Mouse (Mus musculus) layer of hippocampus, postnatal 36 days (tissue): ENCODE measurements around the gene Schip1. TPM values are rescaled to one million over a fixed set of nuclear protein-coding genes. Genes with fewer than 3 reads are reported as not detected.

Experiments
- DNase-seq, 2 experiments: peaks; one replicate each; pipeline ENCODE4 v3.0.0; 2022
- total RNA-seq, 2 experiments: library from RNA; stranded (reverse); gene quantifications; 2 replicates each; pipeline ENCODE4 v1.2.3; 2021

The Schip1 gene
- total RNA-seq, 2 experiments from 2014 or later: 308 to 317 TPM

DNA sequence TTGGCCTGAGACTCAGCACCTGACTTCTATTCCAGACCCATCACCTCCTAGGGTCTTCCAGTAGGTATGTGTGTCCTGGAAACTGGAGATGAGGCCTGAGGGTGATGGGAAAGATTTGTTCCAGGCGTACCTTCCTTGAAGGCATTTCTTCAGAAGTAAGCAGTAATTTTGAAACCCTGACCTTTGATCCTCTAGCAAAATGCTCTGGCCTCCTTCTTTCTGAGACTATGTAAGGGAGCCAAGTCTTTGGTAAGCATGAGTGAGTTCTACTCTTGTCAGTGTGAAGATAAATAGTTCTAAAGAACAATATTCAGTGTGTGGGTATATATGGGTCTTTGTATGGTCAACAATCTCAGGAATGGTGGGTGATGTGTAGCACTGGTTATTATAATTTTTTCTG, 65.8 kb downstream of the Schip1 start:
- no peak for DNase-seq

DNA sequence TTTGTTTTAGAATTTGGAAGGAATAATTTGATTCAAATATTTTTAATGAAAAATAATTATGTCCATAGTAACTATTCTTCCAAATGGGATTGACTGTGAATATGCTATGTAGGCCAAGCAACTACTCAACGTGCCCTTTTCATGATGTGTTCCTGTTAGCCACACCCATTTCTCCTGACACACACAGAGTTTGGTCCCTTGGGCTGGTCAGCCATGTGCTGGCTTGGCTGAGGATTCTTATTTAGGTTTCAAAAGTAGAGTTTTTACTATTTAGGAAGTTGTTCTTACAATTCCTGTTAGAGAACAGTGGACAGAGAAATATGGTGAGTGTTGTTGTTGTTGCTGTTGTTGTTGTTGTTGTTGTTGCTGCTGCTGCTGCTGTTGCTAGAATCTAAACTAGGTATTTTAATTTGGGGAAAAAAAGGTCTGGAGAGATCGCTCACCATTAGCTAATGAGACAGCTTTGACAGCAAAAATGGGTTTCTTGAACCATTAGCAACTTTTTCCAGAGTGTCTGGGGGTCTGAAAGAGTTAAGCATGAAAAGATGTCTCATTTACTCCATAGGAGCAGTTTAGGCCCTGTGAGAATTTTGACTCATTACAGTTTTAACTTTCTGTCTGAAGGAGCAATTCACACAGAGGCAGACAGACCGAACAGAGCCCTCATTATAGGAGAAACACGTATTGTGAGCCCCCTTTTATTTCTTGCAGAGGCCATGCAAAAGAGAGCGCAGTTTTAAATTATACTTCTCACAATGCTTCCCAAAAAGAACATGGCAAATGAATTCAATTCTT, 74.4 kb downstream of the Schip1 start:
- no peak for DNase-seq

DNA sequence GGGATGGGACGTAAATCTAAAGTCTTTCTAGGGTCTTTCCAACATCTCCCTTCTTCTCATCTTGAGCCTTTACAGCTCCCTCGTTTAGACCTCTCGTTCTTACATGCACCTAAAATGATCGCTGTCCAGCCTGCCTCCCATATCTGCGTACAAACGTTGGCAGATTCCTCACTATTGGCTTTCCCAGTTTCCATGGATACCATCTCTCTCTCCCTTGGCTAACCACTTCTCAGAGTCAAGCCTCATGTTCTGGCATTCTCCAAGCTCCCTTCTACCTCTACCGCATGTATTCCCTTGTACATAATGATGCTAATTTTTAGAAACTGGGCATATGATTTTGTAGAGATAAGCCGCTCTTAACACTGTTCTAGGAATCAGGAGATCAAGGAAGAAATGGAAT, 86.1 kb downstream of the Schip1 start:
- no peak for DNase-seq

DNA sequence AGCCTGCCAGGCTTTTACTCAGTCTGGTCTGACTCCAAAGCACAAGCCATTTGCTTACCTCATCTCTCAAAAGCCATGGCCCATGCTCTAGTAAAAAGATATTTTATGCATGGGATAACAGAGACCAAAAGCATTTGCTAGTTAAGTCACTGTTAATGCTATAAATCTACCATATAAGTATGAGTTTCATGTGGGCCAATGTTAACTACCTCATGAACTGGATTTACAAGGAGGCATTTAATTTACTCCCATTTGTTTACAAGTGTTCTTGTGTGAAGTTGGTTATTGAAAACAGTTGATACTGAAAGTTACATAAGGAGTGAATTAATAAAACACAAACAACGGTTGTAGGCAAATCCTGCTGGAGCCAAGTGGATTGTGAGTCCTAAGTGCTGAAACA, 95.6 kb downstream of the Schip1 start:
- DNase-seq: no peak

DNA sequence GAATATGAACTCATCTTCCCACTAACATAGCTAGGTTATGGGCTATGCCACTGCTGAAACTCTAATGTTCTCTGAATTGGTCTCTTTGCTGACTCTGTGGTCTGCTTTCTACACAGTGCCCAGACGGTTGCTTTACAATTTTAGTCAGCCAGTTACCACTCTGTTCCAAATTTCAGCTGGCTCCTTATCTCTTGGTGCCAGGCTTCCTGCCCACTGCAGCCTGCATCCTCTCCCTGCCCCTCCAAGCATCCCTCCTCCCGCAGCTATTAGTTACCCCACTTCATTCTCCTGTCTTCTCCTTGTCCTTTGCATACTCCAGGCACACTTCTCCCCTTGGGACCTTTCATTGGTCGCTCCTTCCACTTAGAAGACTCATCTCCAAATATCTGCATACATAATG, 96.2 kb downstream of the Schip1 start:
- DNase-seq: no peak

DNA sequence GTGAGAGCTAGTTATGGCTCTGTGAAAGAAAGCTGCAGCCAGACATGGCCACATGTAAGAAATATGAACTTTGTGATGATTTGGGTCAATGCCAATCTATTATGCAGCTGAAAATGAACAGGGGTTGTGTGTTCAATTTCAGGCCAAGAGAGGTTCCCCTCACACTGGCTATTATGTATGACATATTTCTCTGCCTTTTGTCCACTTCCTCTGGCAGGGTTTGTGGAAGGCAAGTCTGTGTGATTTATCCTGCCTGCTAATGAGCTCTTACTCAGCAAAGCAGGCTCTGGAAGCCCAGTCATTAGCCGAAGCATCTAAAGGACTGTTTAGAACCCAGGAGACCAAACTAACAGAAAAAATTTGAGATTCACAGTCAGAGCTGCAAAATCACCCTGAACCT, 113.6 kb downstream of the Schip1 start:
- no peak for DNase-seq

DNA sequence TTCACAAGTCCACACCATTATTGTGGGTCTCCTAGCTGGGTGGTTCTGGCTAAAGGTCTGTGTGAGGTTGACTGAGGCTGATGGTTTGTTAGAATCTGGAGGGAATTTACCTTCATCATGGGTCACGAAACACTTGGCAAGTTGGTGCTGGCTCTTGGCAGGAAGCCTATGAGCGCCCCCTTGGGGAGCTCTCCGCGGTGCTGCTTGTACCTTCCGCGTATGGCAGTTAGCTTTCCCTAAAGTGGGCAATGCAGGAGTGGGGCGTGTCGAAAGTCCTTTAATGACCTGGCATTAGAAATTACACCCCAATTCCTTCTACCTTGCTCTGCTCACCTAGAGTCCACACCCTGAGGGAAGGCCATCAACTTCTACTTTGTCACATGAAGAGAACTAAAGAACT, 122.9 kb downstream of the Schip1 start:
- DNase-seq: no peak

DNA sequence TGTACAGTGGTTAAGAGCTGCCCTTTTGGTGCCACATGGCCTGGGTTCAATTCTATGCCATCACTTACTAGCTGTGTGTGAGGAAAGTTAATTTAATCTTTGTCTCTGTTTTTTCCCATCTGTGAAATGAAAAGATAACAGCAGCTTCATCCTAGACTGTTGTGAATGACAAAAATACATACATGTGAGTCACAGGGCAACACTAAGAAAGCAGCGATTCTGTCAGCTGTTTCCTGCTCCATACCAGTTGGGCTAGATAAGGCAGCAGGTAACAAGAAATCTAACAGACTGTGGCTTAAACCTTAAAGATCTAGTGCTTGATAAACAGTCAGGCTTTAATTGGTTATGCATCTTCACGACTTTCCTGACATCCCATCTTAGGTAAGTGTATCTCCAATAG, 124.5 kb downstream of the Schip1 start:
- no peak for DNase-seq

DNA sequence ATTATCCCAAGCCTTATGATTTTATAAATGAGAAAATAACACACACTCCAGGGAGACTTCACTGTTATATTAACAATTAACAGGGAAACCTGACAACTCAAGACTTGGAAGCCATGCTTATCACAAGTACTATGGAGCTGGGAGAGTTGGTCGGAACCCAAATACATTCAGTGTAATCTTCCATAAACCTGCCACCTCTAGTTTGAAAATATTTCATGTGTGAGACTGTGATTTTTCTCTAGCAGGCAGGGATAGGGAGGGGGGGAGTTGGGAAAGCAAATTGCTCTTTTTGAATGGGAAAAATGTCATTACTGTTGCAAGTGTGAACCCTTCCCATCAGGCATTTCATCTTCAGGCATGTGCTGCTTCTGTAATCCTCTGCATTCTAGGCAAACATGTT, 132.3 kb downstream of the Schip1 start:
- DNase-seq: no peak

DNA sequence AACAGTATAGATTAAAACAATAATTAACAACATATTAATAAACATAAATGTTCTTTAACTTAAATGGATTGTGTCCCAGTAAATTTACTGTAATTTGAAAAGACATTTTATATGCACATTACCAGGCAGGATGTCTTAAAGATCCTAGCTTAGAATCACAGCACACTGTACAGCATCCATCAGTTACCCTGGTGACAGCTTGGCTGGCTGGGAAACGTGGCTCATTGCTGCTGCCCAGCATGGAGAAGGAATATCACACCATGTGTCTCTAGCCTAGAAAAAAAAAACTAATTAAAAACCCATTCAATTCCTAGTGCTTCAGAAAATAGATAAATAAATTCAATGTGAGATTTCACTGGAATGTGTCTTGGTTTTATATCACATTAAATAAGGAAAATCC, 136.6 kb downstream of the Schip1 start:
- DNase-seq: peak; percentile 16 to 37

DNA sequence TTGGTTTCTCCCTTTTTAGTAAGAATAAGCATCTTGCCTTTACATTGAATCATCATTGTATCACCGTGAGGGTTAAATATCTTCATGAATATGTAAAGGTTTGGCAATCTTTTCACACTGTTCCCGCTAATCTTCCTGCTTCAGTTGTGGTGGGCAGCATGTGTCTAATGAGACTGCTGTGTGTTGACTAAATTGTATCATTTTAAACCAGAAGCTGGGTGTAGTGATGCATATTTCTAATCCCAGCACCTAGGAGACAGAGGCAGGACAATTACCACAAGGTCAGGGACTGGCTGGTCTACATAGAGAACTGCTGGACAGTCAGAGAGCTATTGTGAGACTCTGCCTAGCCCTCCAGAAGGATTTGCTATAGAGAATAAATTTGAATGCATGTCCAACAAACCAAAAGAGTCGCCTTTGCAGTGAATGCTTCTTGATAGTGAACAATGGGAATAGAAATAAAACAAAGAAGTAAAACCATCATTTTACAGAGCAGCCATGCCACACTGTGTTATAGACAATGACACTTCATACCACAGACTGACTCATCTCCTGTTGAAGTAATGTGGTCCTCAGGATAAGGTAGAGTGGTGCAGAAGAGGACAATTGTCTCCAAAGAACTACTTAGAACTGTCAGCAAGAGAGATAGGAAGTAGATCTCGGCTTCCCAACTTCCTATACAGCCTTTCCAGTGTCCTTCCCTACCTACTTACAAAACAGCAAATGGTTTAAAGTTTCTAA, 137.7 kb downstream of the Schip1 start:
- no peak for DNase-seq

DNA sequence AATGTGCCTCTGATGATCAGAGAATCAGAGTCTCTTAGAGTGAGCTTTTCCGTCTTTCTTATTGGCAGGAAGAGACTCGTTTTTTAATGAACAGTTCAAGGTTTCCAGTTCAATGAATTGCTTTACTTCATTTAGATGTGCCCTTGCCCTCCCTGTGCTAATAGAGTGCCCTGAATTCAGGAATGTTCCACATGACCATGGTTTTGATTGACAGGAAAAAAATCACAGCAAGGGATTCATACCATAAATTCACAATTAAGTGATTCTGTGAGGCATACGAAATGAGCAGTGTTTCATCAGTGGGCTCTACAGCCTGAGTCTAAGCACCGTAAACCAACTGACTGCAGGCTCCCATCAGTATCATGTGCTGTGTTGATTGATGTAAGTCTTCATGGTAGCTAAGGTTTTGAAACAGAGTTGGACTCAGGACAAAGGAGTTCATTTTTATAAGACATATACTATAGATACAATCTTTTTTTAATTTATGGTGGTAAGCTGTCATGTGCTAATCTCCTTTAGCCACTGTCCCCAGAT, 139.4 kb downstream of the Schip1 start:
- DNase-seq: no peak

DNA sequence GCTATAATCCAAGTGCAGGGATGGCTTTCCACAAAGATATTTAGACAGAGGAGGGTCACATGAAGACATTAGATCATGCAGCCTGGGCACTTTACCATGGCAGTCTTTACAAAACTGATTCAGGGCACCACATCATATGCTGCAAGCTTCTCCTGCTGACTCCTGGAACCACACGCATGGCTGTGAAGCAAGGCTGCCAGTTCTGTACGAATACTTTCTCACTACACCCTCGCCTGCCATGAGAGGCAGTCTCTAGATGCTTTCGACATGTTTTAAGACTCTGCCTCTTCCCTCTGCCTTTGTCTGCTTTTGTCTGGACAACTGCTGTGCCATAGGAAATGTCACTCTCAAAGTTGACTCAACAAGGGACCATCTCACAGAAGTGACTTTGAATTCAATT, 145.8 kb downstream of the Schip1 start:
- no peak for DNase-seq

DNA sequence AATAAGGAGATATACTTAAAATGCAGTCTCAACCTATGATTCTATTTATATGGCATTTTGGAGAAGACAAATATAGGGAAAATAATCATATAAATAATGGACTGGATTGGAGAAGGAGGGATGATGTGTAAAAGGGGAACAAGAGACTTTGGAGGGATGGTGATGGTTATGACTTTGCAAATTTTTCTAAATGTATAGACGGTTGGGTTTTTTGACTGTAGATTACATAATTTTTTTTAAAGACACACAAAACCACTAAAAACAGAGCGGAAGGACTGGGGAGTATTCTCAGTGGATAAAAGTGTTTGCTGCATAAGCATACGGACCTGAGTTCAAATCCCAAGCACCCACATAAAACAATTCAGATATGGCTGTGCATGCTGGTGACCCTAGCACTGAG, 156.8 kb downstream of the Schip1 start:
- DNase-seq: no peak

DNA sequence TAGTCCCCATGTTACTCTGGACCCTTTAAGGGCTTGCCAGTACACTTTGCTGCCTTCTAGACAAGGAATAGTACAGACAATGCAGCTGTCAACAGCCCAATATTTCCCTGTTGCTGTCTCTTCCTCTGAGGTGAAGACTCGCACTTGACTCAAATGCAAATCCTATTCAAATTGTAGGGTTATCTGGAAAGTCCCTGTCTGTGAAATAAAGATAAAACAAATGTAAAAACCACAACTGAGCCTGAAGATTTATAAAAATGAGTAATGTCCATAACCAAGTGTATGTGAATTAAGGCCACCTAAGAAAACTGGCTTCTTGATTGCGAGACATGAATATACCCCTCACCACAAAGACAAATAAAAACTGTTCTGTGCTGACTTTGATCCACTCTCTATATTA, 175.3 kb downstream of the Schip1 start:
- no peak for DNase-seq

DNA sequence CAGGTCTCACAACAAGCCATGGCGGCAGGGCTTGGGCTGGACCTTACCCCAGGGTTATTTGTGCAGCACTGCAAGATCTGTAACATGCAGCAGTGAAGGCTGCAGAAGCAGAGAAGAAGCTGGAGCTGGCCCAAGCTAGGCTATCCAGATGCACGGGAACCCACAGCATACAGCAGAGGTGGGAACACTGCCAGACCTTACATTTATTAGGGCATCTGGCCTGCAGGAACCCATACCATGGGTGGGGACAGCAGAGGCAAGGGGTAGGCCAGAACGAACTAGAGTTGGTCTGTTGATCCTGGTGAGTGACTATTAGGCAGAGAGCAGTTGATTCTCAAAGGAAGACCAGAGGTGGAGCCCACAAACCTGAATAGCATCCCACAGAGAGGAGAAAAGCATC, 178.6 kb downstream of the Schip1 start:
- DNase-seq: no peak

DNA sequence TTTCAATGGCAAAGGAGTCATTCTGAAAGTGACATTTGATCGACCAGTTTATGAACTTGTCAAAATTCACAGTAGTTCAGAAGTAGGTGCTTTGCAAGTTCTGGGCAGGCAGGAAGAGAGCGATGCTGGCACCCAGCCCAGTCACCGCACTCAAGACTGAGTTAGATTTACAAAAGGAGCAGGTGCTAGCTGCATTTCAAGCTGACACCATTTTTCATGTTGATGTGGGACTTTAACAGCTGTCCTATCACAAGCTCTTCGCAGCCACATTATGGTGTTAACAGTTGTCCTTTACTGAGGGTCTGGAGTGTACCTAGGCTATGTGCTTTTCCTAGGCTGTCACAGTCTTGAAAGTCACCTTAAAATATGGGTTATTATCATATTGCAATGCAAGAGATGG, 181.6 kb downstream of the Schip1 start:
- no peak for DNase-seq

DNA sequence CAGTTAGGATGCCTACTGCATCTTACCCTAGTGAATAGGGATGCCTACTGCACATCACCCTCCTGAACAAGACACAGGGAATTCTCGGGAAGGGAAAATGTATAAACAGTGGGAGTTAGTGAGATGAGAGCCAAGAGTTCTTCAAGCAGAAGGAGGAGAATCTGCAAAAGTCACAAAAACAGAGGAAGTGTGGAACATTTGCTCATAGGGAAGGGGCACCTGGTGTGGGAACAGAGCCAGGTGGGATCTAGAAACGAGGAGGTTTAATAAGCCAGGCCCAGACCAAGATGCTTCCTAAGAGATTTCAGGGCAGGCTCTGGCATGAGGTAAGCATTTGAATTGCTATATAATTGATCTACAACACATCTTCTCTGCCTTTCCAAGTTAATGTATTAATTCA, 186.0 kb downstream of the Schip1 start:
- DNase-seq: peak; percentile 33 to 42

DNA sequence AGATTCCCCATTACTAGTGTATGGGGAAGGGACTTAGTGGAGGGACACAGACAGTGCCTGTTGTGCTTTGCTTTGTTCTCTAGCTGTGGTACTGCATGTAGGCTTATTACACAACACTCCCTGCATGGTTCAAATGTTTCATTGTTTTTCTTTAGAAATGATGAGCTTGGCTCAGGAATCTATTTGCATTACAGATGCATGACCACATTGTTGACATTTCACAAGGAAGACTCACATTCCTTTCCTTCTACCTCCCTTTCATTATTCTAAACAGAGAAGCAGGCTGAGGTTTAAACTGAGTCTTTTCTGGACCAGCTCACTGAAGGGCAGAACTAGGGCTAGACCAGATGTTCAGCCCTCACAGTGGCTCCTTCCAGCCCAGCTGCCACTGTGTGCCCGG, 187.7 kb downstream of the Schip1 start:
- no peak for DNase-seq

DNA sequence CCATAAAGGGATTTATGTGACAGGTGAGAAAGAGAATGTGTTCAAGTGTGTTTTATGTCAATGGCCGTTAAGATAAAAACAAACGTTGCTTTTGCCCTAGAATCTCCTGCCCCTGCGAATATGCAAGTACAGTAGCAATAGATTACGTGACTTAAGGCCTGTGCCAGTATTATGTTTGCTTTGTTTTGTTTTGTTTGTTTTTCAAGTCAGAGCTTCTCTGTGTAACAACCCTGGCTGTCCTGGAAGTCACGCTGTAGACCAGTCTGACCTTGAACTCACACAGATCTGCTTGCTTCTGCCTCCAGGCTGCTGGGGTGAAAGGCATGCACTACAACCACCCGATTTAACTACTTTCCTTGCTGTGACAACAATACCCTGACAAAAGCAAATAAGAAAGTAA, 197.7 kb downstream of the Schip1 start:
- DNase-seq: no peak

DNA sequence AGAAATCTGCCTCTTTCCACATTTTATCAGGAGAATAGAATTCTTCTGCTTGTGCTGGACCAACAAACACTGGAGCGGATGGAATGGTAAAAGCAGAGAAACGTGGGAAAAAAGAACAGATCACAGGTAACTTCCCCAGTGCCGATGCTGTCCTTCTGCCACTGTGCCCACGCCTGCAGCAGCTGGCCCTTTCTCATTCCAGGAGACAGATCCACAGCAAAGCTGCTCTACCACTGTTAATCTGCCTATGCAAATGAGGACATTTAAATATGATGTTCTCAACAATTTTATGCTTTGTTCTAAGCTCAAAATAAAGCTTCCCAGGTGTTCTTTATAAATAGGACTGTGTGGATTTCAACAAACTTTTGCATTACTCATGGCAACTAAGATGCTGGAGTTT, 203.3 kb downstream of the Schip1 start:
- DNase-seq: peak in 1 of 2 experiments; percentile 13

DNA sequence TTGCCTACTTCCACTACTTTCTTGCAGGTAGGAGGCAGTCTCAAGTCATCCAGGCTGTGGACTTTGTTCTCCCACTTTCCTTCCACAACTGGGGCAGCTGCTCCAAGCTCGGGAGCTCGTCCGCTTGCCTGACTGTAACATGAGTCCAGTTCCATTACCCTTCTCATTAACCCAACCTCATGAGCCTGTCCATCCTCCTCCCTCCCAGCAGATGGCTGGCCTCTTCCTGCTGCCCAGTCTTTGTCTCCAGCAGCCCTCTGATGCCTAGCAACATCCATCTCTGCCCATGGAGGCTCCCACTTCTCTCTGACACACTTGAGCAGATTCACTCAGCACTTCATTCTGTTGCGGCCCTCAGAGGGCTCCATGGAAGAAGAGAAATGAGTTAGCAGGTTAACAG, 204.6 kb downstream of the Schip1 start:
- no peak for DNase-seq

DNA sequence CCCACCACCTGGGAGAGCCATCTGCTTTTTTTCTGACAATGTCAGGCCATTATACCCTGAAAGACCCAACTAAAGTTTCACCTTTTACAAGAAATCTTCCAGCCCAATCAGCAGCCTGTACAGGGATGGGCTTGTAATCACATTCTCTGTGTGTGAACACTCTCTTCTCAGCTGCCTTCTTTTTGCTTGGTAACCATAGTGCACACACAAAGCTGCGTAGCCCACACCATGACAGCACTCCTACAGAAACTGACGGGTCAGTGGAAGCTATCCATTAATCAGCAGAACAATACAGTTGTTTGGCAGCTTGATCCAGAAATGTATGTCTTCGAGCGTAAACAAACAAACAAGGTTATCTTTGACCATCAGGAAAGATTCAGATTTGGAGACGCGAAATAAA, 205.6 kb downstream of the Schip1 start:
- no peak for DNase-seq

DNA sequence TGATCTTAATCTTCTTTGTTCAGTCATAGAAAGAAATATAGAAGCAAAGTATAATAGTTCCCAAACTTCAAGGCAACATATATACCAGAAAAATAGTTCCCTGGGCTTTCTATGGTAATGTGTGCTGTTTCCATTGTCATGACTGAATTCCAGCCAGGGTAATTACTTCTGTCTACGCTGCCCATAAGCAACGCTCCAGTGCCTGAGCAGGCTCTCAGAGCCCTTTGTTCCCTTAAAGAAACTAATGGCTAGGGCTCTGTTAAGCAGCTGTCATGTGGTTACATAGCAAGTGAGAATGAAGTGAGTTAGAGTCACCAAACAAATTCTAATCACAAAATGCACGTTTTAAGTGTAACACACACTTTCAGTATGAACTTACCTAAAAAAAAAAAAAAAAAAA, 206.9 kb downstream of the Schip1 start:
- DNase-seq: no peak
